Mouse (Mus musculus): ENCODE measurements at regions not wholly inside any gene's neighbourhood (a gene's known extent, or its start where the extent isn't known, plus 50 kb on each side); places are given as distances from the start of the nearest gene placed in this dataset.

GRCm38 (mm10) chr12:7543281-7543981, 434.0 kb upstream of the Apob start:
- TF ChIP-seq CTCF (conservative IDR thresholded peaks at IDR 0.05): peak; percentile 89
- peak; percentile 17 to 27 for DNase-seq (ENCODE audit: low spot score in 2 of 2)
- Histone ChIP-seq H3K27ac (no peak overlapping the region), H3K4me3 (no peak overlapping the region)

- no peak for DNase-seq (ENCODE audit: low spot score in 2 of 2)
- TF ChIP-seq CTCF (conservative IDR thresholded peaks at IDR 0.05): no peak
- H3K4me3 ChIP-seq: no peak overlapping the region
- H3K27ac ChIP-seq: no peak overlapping the region
Observed at GRCm38 (mm10) chr12:7548759-7549158, 428.7 kb upstream of the Apob start.

- H3K4me3 ChIP-seq: no peak overlapping the region
- no peak for DNase-seq (ENCODE audit: low spot score in 2 of 2)
- TF ChIP-seq CTCF (conservative IDR thresholded peaks at IDR 0.05): no peak
- no peak overlapping the region for H3K27ac ChIP-seq
Observed at GRCm38 (mm10) chr12:7560245-7560644, 417.2 kb upstream of the Apob start.

- no peak for DNase-seq (ENCODE audit: low spot score in 2 of 2)
Observed at GRCm38 (mm10) chr12:7576081-7576480, 401.4 kb upstream of the Apob start.

GRCm38 (mm10) chr12:7587501-7587900, 389.9 kb upstream of the Apob start:
- H3K27ac ChIP-seq: no peak overlapping the region
- no peak for DNase-seq (ENCODE audit: low spot score in 2 of 2)
- no peak overlapping the region for H3K4me3 ChIP-seq
- no peak for TF ChIP-seq CTCF (conservative IDR thresholded peaks at IDR 0.05)

More at GRCm38 (mm10) chr12:7576081-7576480, 401.4 kb upstream of the Apob start:
- Histone ChIP-seq H3K4me3 (no peak overlapping the region), H3K27ac (no peak overlapping the region)
- TF ChIP-seq CTCF (conservative IDR thresholded peaks at IDR 0.05): no peak

- no peak for TF ChIP-seq CTCF (conservative IDR thresholded peaks at IDR 0.05)
- H3K4me3 ChIP-seq: no peak overlapping the region
- DNase-seq (ENCODE audit: low spot score in 2 of 2): no peak
- no peak overlapping the region for H3K27ac ChIP-seq
Observed at GRCm38 (mm10) chr12:7611272-7612092, 366.0 kb upstream of the Apob start.

GRCm38 (mm10) chr12:7636417-7637175, 340.9 kb upstream of the Apob start:
- H3K4me3 ChIP-seq: no peak overlapping the region
- no peak overlapping the region for H3K27ac ChIP-seq
- no peak for TF ChIP-seq CTCF (conservative IDR thresholded peaks at IDR 0.05)
- DNase-seq (ENCODE audit: low spot score in 2 of 2): no peak

GRCm38 (mm10) chr12:7637629-7638028, 339.8 kb upstream of the Apob start:
- Histone ChIP-seq H3K4me3 (no peak overlapping the region), H3K27ac (no peak overlapping the region)
- TF ChIP-seq CTCF (conservative IDR thresholded peaks at IDR 0.05): no peak
- no peak for DNase-seq (ENCODE audit: low spot score in 2 of 2)

GRCm38 (mm10) chr12:7650851-7651250, 326.6 kb upstream of the Apob start:
- Histone ChIP-seq H3K4me3 (no peak overlapping the region), H3K27ac (no peak overlapping the region)
- TF ChIP-seq CTCF (conservative IDR thresholded peaks at IDR 0.05): no peak
- no peak for DNase-seq (ENCODE audit: low spot score in 2 of 2)

GRCm38 (mm10) chr12:7662027-7662426, 315.4 kb upstream of the Apob start:
- DNase-seq (ENCODE audit: low spot score in 2 of 2): no peak

GRCm38 (mm10) chr12:7670114-7670513, 307.3 kb upstream of the Apob start:
- no peak for TF ChIP-seq CTCF (conservative IDR thresholded peaks at IDR 0.05)
- Histone ChIP-seq H3K4me3 (no peak overlapping the region), H3K27ac (no peak overlapping the region)
- DNase-seq (ENCODE audit: low spot score in 2 of 2): no peak

More at GRCm38 (mm10) chr12:7662027-7662426, 315.4 kb upstream of the Apob start:
- TF ChIP-seq CTCF (conservative IDR thresholded peaks at IDR 0.05): peak; percentile 59
- Histone ChIP-seq H3K4me3 (no peak overlapping the region), H3K27ac (no peak overlapping the region)

- Histone ChIP-seq H3K4me3 (no peak overlapping the region), H3K27ac (no peak overlapping the region)
- TF ChIP-seq CTCF (conservative IDR thresholded peaks at IDR 0.05): no peak
- DNase-seq (ENCODE audit: low spot score in 2 of 2): no peak
Observed at GRCm38 (mm10) chr12:7670561-7670960, 306.9 kb upstream of the Apob start.

GRCm38 (mm10) chr12:7691996-7692395, 285.5 kb upstream of the Apob start:
- DNase-seq (ENCODE audit: low spot score in 2 of 2): no peak
- Histone ChIP-seq H3K27ac (no peak overlapping the region), H3K4me3 (no peak overlapping the region)
- TF ChIP-seq CTCF (conservative IDR thresholded peaks at IDR 0.05): no peak
